Mouse (Mus musculus) thymus, adult 2 months (tissue): ENCODE data around the gene H2al1n. TPM values are rescaled to one million over a fixed set of nuclear protein-coding genes. Genes with fewer than 3 reads are reported as not detected.
"Not testable (repeated sequence)": the region's sequence is repeated elsewhere in the genome, so short reads cannot be mapped to it uniquely, and the experiment has no call there.

Experiments used
- DNase-seq: peaks from one replicate; pipeline ENCODE4 v3.0.0; 2021
- H3K27ac ChIP-seq: fragments of 200-500 bp; 2 replicates; pipeline ENCODE4 v1.5.1; 2012; ENCODE audit warnings: low read length, control low read depth; ENCODE audit not compliant: control insufficient read depth, insufficient read depth
- H3K27me3 ChIP-seq: fragments of 200-500 bp; 2 replicates; pipeline ENCODE4 v1.6.1; 2012; ENCODE audit warnings: mild to moderate bottlenecking, low read length, moderate library complexity, mixed read lengths; ENCODE audit not compliant: control insufficient read depth, insufficient read depth
- H3K36me3 ChIP-seq: fragments of 200-500 bp; 2 replicates; pipeline ENCODE4 v1.6.1; 2012; ENCODE audit warnings: mild to moderate bottlenecking, low read length, moderate library complexity; ENCODE audit not compliant: control insufficient read depth, insufficient read depth
- H3K4me1 ChIP-seq: fragments of 200-500 bp; replicated peaks from 2 replicates; pipeline ENCODE4 v1.6.1; 2012; ENCODE audit warnings: low read length; ENCODE audit not compliant: control insufficient read depth, insufficient read depth
- H3K4me3 ChIP-seq: fragments of 200-500 bp; 2 replicates; pipeline ENCODE4 v1.5.1; 2012; ENCODE audit warnings: mild to moderate bottlenecking, low read length, control low read depth, moderate library complexity; ENCODE audit not compliant: control insufficient read depth, insufficient read depth
- CTCF ChIP-seq: fragments of 200-500 bp; IDR thresholded peaks from 2 replicates; pipeline ENCODE4 v1.5.1; 2012; ENCODE audit warnings: mild to moderate bottlenecking, control low read depth, low read length, moderate library complexity, borderline replicate concordance; ENCODE audit not compliant: control insufficient read depth, poor library complexity, insufficient read depth; ENCODE audit errors: extremely low read depth
- POLR2A ChIP-seq: fragments of 200-500 bp; IDR thresholded peaks from 2 replicates; pipeline ENCODE4 v1.6.1; 2012; ENCODE audit warnings: mild to moderate bottlenecking, low read length, control low read depth, moderate library complexity; ENCODE audit not compliant: control insufficient read depth, poor library complexity, insufficient read depth; ENCODE audit errors: extremely low read depth
- WGBS: fragments of 180-500 bp; shearing (Covaris S2); methylation state at CpG from one replicate; pipeline ENCODE4 v1.1.7; 2018; 5-methylcytosine and 5-hydroxymethylcytosine counted together
- polyA plus RNA-seq: library from polyadenylated mRNA; depleted of rRNA; stranded (reverse); fragments of >200 nt; gene quantifications from 2 replicates; pipeline ENCODE4 v1.2.3, GENCODE M21; 2012; rRNA removed

The H2al1n gene
- not detected in 2 replicates for polyA plus RNA-seq

DNA sequence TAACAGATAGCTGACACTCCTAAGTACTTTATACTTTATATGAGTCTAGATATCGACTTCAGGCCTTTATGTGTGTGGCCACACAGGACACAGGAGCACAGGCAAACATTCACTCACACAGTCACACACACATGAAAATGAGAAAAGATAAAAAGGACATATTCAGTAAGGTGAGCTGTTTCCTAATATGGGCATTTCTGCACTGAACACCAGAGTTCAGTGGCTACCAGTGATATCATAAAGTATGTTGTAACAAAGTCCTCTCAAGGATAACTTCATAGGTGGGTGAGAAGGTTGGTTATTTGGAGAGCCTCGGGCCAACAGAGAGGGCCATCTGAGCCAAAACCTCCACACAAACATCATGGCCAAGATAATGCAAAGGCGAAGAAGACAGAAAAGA is at the start of gene H2al1n:
TSS of gene H2al1n (plus strand) at position 301 of the 400 bp plus-strand sequence.
- H3K4me1 ChIP-seq, H3K27me3 ChIP-seq, H3K4me3 ChIP-seq, DNase-seq, H3K36me3 ChIP-seq, H3K27ac ChIP-seq: not testable (repeated sequence)
- 91% methylated on average over 3 of the region's 3 CpGs for WGBS

- DNase-seq: no peak
- H3K36me3 ChIP-seq: no peaks in the 10 kb centered on the region
- H3K27ac ChIP-seq: no peak overlapping the region
- WGBS: 90% methylated on average over 4 of the region's 4 CpGs
- no peaks in the 10 kb centered on the region for H3K27me3 ChIP-seq
- H3K4me1 ChIP-seq: no peaks in the 10 kb centered on the region
- TF ChIP-seq CTCF: no peak
- TF ChIP-seq POLR2A: no peak
- H3K4me3 ChIP-seq: no peak overlapping the region
These were observed 11.7 kb upstream of the H2al1n start for GRCm38 (mm10) chrX:14199284-14199683.

DNA sequence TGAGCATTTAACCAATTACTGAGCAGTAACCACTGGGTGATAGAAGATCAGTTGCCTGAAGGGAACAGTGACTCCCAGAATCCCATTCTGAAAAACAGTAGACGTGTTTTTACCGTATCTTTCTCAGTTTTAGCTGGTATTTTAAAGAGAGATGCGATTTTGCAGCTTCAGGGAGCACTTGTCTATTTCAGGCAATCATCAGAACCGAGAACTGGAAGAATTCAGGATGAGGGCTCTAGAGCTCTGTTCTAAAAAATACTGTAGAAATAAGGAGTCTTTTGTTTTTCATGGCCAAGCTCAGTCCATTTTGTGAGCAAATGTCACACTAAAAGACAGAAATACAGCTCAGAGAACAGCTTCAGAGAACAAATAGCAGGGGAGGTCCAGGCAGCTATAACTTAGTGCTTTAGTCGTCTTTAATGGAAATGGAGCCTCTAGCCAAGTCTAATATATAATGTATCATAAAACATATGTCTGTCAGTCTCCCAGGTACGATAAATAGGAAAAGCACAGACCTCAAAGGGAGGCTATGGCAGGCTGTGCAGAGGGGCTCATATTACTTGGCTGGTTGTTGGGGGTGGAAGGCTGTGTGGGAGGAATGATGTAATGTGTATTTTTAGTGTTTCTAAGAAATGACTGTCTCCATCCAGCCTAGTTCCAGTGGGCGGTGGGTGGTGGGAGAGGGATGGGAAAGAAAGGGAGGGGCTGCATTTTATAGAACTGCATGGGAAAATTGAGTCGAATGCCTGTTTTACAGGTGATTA is 4.7 kb upstream of the H2al1n start:
- Histone ChIP-seq H3K4me1 (no peaks in the 10 kb centered on the region), H3K36me3 (no peaks in the 10 kb centered on the region), H3K4me3 (no peak overlapping the region), H3K27ac (no peak overlapping the region), H3K27me3 (no peaks in the 10 kb centered on the region)
- WGBS: 67% methylated on average over 8 of the region's 8 CpGs
- no peak for DNase-seq
- TF ChIP-seq POLR2A (no peak), CTCF (no peak)

- no peak for DNase-seq
- H3K4me3 ChIP-seq: no peak overlapping the region
- H3K36me3 ChIP-seq: no peaks in the 10 kb centered on the region
- H3K27ac ChIP-seq: no peak overlapping the region
- no peaks in the 10 kb centered on the region for H3K27me3 ChIP-seq
- no peak for TF ChIP-seq POLR2A
- WGBS: 89% methylated on average over 2 of the region's 2 CpGs
- H3K4me1 ChIP-seq: no peaks in the 10 kb centered on the region
These were observed 18.3 kb downstream of the H2al1n start for GRCm38 (mm10) chrX:14229218-14229617.

DNA sequence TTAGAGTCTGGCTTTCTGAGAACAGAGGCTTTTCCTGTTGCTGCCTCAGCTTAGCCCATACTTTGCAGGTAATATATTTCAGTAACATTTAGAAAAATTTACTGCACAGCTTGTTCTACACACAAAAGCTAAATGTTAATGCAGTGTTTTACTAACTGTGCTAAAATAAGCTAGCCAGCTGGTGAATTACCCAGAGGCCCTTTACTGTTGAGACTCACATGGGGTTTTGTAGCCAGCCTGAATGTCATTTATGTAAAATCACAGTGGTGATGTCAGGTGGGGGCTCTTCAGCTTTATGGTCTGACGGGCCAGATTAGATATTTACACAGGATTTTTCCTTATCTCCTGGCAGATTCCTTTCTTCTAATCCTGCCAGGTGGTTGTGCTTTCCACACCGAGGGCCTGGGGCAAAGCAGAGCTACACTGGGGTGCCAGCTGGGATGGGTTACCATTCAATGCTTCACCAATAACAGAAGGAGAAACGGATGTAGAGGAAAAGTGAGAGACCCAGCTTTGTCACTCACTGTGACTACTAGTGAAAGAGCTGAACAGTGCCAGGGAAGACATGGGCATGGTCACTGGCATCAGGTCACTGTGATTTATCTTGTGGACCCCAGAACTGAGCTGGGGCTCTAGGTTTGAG is 48.8 kb downstream of the H2al1n start:
- H3K27me3 ChIP-seq: no peaks in the 10 kb centered on the region
- TF ChIP-seq CTCF (no peak), POLR2A (no peak)
- no peaks in the 10 kb centered on the region for H3K36me3 ChIP-seq
- H3K4me1 ChIP-seq: no peaks in the 10 kb centered on the region
- WGBS: 88% methylated on average over 3 of the region's 3 CpGs
- no peak for DNase-seq
- no peak overlapping the region for H3K27ac ChIP-seq
- H3K4me3 ChIP-seq: no peak overlapping the region
